Mouse (Mus musculus) ES-E14 (cell line): Measurements from ENCODE around the gene Pex5l.

Experiments used
- CHD2 ChIP-seq: IDR thresholded peaks from 2 replicates; pipeline ENCODE4 v1.6.1; 2014; ENCODE audit warnings: mild to moderate bottlenecking, low read depth, low read length, inconsistent platforms
- HCFC1 ChIP-seq: IDR thresholded peaks from 2 replicates; pipeline ENCODE4 v1.6.1; 2012; ENCODE audit warnings: low read length, inconsistent platforms, borderline replicate concordance; ENCODE audit not compliant: insufficient read depth
- MAFK ChIP-seq: IDR thresholded peaks from 2 replicates; pipeline ENCODE4 v1.6.1; 2014; ENCODE audit warnings: mild to moderate bottlenecking, low read depth, low read length, inconsistent platforms; ENCODE audit not compliant: insufficient read depth

GRCm38 (mm10) chr3:33075696-33076095 lies 67.4 kb downstream of the Pex5l start:
- TF ChIP-seq MAFK (no peak), HCFC1 (no peak), CHD2 (no peak)
